Mouse (Mus musculus) retina, adult 2 months (tissue): Measurements from ENCODE around the gene Patl2.
A peak's percentile ranks its signal among the peaks of the same experiment; 100 is the strongest.

Experiments used
- DNase-seq: peaks from one replicate; pipeline ENCODE4 v3.0.0-alpha.2; 2012; ENCODE audit warnings: low read depth, low spot score

Patl2 gene

DNA sequence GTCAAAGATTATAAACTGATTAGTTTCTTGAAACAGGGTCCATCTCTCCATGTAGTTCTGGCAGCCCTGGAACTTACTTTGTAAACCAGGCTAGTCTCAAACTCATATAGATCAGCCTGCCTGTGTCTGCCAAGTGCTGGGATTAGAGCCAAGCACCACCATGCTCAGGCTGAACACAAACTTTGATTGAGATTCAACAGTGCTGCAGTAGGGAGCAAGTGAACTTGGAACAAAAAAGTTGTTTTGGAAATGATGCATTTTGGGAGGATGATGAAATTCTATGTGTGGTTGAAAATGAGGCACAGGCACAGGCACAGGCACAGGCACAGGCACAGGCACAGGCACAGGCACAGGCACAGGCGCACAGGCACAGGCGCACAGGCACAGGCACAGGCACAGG lies 13.8 kb downstream of the Patl2 start:
- DNase-seq = no peak

DNA sequence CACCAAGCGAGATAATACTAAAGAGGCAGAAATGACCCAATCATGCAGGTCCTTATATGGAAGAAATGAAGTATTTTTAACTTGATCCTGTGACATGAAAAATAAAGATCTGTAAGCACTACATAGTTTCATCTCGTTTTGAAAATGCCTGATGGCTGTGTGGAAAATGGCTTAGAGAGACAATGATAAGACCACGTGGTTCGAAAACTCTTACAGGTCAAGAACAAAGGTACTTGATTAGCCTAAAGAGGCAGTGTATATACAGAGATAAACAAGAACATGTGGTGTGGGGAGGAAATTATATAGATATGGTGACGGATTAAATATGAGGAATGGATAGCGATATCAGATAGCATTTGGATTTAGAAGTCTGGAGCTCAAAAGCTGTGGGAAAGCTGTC lies 14.7 kb downstream of the Patl2 start:
- DNase-seq = no peak

DNA sequence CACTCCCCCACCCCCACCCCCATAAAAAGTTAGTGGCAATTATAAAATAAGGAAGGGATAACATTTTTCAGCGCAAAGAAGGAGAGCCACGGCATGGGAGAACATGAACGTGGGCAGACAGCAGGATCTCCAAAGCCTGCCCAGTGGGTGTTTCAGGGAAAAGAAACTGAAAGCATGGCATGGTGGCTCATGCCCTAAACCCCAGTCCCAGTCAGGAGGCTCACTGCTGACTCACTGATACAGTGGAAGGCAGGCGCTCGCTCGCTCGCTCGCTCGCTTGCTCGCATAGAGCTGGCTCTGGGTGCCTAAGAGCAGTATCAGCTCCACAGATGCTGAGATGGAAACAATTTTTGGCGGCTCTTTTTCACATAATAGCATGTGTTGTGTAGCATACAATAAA lies 21.7 kb downstream of the Patl2 start:
- no peak for DNase-seq

DNA sequence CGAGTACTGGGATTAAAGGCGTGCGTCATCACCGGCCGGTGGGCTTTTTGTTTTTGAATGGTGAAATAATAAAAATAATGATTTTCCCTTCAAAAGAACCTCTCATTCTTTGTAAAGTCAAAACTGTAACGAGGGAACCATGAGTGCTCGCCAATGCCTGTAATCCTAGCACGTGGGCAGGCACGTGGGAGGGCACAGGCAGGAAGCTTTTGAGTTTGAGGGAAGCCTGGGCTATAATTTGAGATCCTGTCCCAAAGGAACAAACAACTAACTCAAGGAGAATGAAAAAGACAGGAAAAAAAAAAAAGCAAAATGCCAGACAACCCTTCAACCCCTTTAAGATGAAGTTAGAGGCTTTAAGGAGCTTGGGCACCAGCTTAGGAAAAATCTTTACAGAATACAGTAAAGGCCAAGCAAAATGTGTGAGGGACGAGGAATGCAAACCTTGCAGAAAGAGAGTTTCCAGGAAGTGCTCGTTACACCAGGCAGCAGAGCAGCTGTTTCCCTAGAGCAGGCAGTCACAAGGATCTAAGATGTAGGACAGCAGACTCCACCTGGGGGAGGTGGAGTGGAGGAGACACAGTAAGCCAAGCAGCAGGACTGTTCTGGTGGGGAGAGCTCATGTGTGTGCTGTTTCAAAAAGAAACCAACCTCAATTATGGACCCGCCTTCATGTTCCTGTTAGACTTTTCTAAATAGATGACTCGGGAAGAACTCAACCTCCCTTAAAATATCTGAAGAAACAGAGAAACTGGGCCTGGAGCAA lies 22.4 kb downstream of the Patl2 start:
- no peak for DNase-seq

DNA sequence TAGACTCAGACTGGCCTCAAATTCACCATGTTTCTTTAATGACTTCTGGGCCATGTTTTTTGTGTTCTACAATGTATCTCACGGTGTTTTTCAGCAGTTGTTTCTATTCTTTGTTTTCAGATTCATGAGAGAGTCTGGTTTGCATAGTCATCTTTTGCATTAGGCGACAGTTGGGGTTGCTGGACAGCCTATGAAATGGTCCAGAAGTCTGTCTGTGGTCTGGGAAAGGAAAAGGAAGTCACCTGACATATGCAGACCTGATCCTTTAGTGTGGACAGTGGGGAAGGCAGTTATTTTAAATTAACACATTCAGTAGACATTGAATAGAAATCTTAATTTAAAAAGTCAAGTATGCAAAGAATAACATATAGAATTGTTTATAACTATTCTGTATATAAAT lies 23.5 kb downstream of the Patl2 start:
- no peak for DNase-seq

DNA sequence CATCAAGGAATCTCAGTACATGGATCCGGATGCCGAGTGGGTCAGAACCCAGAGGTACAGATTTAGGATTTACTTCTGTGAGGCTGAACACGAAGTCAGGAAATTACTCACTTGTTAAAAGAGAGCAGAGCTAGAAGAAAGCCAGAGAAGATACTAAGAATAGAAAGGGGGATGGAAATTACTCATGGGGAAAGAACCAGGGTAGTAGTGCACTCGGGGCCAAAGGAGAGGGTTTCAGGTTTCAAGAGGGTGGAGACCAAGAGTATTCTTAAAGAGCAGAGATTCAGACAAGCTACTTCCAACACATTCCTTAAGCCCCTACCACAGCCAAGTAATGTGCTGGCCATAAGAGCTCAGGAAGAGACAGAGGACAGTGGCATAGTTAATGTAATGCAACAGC lies 24.4 kb downstream of the Patl2 start:
- no peak for DNase-seq

DNA sequence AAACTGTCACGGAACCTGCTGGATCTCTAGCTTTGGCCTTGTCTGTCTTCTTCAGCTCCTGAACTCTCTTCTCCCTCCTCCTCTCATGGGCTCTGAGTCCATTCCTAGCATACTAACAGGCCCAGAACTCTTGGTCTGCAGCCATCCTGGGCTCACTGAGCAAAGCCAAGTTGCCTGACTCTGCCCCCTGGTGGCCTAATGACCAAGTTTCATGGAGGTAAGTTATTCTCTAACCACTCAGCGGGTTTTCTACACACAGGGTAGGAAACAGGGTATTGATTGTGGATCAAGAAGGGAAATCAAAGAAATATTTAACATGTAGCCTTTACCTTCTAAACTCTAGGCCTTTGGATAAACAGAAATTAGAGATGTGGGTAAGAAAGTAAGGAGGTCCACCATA lies 25.3 kb downstream of the Patl2 start, which contains the start of gene Trim69:
TSS of gene Trim69 (plus strand) at position 21 of the 400 bp plus-strand sequence.
- peak; percentile 32 for DNase-seq

DNA sequence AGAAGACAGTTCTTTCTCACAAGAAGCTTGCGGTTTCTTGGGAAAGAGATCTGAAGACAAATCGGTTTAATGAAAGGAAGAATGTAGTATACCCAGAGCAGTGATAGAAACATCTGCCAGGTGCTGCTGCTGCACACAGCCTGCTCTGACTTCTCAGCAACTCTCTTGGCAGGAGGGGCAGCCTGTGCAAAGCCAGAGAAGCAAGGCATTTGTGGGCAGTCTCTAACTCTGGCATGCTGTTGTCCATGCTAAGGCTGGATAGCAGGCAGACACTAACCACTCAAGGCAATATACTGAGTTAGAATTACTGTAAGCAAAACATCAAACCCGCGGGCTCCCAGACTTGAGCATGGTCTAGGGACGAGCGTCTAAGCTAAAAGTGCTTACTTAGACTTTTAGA lies 26.3 kb downstream of the Patl2 start:
- no peak for DNase-seq

DNA sequence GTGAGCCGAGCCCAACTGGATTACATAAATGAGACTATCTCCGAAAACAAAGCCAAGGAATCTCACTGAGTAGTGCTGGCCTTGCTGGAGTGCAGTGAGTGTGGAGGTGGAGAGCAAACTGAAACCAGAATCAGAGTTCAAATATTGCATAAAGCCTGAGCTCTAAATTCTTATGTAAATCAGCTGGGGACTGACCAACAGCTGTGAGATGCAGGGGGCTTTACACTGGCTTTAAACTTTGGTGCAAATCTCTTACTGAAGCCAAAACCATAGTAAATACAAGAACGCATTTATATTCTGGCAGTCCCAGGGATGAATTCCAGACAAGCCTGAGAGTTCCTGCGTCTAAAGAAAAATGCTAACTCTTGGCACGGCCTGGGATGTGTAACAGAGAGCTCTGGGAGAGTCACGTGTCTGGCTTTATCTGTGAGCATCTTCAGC lies 27.6 kb downstream of the Patl2 start:
- DNase-seq = no peak

DNA sequence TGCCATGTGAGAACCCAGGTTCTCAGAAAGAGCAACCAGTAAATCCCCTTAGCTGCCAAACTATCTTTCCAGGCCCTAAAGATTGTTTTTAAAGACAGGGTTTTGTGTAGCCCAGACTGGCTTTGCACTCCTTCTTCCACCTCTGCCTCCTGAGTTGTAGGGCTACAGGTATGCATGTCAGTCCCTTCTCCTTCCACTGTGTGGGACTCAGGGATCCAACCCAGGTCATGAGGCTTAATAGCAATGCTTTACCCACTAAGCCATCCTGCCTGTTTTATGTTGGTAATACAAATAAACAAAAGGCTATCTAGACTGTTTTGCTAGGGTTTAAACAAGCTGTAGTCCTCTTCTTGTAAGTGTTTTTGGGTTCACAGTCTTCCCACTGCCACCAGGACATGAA lies 28.4 kb downstream of the Patl2 start:
- no peak for DNase-seq

DNA sequence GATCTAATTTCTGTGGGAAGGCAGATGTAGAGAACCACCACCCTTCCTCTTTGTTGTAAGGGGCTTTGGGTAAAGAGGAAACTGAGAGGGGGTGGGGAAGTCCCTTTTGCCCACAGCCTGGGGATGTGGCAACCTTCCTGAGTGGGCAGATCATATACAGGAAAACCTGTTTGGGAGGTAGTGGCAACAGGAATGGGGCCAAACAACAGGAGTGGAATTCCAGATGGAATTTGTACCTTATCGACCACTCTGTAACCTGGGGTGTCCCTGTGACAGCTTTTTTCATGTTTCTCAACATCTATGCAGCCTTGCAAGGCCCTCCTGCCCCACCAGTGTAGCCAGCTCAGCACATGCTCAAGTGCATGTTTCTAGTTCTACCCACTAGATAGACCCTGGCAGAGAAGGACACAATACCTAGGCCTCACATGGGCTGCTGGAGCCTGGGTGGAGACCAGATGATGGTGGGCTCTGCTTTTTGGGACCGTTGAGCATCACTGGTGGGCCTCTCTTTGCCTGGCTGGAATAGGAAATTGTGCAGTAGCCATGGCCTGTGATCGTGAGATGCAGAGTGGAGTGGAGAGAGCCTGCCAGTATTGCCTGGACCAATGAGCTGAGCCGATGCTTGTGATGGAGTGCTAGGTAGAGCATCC lies 29.8 kb downstream of the Patl2 start:
- DNase-seq = no peak

DNA sequence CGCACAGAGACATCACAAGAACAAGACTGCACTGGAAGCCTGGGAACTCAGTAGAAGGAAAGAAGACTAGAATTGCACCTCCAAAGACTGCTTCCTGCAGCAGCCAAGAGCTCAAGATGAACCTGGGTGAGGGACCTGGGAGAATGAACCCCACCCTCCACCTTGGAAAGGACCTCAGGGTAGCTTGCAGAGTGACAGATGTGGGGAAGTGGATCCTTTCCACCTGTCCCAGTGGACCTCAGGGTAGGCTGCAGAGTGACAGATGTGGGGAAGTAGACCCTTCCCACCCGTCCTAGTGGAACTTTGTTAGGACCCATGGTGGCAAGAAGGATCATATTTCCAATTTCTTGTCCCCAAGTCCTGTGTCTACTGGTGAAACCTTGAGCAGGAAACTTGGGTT lies 30.7 kb downstream of the Patl2 start:
- DNase-seq = no peak

DNA sequence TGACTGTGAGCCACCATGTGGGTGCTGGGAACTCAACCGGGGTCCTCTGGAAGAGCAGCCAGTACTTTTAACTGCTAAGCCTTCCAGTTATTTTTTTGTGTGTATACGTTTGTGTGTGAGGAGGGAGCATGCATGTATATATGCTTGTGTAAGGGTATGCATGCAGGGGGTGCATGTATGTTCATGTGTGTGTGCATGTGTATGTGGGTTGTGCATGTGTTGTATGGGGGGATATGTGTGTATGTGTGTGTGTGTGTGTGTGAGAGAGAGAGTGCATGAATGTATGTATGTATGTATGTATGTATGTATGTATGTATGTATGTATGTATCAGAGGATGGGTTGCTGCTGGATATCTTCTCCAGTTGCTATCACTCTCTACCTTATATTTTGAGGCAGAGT lies 31.5 kb downstream of the Patl2 start:
- no peak for DNase-seq

DNA sequence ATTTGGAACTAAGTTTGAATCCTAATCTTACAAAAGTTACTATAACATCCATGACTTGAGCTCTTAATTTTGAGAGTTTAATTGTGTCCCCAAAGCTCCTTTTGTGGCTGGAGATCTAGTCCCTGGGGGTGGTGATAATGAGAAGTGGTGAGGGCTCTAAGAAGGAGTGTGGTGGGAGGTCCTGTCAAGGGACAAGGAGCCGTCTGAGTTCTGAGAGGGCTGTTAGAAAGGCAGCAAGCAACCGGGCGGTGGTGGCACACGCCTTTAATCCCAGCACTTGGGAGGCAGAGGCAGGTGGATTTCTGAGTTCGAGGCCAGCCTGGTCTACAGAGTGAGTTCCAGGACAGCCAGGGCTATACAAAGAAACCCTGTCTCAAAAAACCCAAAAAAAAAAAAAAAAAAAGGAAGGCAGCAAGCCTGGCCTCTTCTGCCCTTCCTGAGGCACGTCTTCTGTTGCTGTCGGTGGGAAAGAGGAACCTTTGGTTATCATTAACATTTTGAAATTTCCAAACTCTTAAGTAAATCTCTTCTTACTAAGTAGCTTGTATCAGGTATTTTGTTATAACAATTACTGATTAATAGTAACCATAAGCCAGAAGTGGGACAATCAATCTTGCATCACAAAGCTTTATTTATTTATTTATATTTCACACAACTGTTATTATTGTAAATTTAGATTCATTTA lies 32.2 kb downstream of the Patl2 start:
- no peak for DNase-seq

DNA sequence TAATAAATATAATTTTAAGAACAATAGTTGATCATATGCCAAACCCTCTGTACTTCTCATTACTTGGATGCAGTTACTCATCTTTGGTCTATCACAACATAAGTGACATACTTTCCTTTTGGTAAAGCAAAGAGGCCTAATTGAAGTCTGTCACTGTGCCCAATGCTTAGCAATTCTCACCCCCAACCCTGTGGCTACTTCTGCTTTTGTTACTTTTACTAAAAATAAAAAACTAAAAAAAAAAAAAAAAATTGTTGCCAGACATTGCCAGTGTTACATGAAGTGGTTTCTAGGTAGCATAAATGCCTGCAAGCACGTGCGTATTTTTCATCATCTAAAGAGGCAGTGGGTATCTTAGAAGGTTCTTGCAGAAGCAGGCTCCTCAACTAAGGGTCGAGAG lies 33.1 kb downstream of the Patl2 start:
- no peak for DNase-seq

DNA sequence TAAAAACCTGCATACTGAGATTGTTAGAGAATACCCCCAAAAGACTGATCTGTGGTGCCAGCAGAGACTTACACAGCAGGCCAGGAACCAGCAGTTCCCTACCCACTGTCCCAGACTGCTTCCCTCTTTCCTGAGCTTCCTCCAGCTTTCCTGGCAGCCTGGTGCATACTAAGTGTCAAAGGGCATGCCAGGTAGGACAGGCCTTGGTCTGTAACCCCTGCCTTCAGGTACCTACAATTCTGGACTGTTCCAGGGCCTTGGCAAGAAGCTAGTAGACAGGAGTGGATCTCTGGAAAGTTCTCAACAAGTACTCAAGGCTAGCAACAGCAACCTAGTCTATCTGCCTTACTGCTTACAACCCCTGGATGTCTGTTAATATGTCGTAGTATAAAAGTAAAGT lies 34.8 kb downstream of the Patl2 start:
- no peak for DNase-seq

DNA sequence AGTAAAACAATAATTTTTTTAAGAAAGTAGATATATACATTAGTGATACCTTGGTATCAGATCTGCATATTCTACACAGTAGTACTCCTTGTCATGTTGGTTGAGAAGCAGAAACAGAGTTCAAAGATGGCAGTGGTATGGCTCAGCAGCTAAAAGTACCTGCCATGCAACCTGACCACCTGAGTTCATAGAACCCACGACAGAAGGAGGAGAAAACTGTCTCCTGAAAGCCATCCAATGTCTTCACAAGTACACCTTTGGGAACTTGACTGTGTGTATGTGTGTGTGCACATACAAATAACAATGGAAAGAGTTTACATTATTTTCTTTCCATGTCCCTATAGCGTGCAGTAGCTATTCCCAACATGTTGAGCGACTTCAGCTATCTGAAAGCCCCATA lies 36.3 kb downstream of the Patl2 start:
- no peak for DNase-seq

DNA sequence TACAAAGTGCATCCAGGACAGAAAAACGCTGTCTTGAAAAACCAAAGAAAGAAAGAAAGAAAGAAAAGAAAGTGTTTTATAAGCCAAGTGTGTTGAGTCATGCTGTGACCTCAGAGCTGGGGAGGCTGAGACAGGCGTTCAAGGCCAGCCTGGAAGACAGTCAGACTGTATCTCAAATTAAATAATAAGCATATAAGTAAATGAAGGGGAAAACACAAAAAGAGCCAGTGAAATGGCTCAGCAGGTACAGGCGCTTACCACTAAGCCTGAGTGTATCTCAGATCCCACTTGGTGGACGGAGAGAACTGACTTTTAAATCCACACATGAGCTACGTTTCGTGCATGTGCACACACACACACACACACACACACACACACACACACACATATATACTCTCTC lies 36.7 kb downstream of the Patl2 start:
- no peak for DNase-seq

DNA sequence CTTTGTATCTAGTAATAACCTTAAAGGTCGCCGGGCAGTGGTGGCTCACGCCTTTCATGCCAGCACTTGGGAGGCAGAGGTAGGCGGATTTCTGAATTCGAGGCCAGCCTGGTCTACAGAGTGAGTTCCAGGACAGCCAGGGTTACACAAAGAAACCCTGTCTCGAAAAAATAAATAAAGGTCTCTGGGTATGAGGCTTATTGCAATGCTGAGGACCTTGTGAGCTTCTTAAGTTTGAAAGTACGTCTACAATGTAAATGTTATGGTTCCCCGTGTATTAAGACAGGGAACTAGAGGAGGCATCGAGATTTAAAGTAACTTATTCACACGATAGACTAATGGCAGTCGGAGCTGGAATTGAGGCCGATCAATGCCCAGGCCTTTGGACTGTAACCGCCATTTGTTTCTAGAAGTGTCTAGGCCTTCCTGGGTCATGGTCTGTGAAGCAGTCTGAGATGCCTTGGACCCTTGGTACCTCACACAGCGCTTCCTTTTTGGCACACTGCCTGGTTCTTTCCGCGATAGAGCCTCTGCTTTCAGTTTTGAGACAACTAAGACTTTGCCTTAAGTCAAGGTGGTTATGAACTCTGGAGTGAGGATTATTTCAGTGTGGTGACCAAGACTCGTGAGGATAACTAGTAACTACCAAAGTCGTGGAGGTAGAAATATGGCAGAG lies 37.6 kb downstream of the Patl2 start:
- no peak for DNase-seq

DNA sequence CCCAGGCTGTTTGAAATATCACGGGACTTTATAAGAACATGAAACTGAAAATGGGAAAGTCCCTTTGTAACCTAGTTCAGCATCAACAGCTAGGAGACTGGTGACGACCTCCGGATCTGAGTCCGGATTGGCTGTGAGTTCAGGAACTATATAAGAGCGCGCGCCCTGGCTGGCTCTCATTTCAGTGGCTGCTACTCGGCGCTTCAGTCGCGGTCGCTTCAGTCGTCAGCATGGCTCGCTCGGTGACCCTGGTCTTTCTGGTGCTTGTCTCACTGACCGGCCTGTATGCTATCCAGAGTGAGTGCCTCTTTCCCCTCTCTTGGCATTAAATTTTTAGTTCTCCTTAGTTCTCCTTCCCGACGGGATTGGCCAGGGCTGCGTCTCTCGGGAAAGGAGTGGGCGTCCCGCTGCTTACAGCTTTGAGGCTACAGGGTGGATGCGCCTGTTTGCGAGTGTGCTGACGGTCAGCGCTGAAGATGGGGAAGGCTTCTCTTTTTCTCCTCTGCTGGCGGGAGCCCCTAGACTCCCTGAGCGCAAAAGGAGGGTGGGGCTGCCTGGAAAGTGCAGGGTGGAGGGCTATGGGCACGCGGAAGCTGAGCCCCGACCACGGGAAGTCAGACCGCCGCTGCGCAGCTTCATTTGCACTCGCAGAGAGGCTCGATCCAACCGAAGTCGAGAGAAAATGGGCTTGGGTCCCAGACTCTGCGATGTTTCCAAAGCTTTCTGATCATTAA lies 38.3 kb downstream of the Patl2 start, which contains the start of gene B2m:
TSS of gene B2m (plus strand) at position 179 of the 734 bp plus-strand sequence.
- peak; percentile 49 for DNase-seq

DNA sequence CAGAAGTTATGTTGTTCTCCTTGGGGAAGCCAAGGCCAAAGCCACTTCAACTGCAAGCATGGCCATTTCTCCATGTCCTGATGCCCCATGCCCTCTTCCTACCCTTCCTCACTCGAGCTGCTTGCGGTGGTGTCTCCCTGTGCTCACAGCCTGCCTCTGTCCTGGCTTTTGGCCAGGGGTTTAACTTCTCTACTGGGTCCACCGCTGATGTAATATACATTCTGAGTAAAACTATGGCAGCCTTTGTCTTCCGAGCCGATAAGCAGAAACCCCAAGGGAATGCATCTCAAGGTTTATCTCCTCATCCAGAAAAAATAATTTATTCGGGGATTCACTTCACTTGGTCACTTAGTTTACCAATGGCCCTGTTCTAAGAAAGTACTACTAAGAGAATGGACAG lies 39.3 kb downstream of the Patl2 start:
- no peak for DNase-seq
